10 mouse cellular contexts compared by ENCODE assay signal in genomic region chr1:25616954-25617353, GRCm38 (mm10).
DNase-seq lines count a peak whose midpoint lies in the region; ATAC-seq and TF ChIP-seq lines count a peak whose summit lies in the region.
"Had no signal": no experiment of that assay in that cellular context is flagged by ENCODE, and none has a peak within 500 bp of the region (broad histone marks: within the 10 kb centered on the region; RNA-seq: fewer than 3 reads in every experiment).

No protein-coding gene starts in this region.

- TF ChIP-seq POLR2A in MEL (IDR thresholded peaks at IDR 0.05; ENCODE audit: control insufficient read depth in 1 of 2, insufficient read depth in 1 of 2, low read depth in 1 of 2, low read length in 2 of 2, poor library complexity in 1 of 2) = no peak

- TF ChIP-seq RAD21 in MEL (IDR thresholded peaks at IDR 0.05; ENCODE audit: low read depth, low read length) = peak; percentile 52

- intact Hi-C loops in left cerebral cortex, postnatal 14 days (cut with DNase I) = loop anchor here (10.0 kb wide), 1 partner anchor 102 kb away; no protein-coding TSS in a partner anchor
- intact Hi-C loops in left cerebral cortex, postnatal 4 days (cut with DNase I) = loop anchor here (10.0 kb wide), 1 partner anchor 208 kb away; the partner anchor contains the start of gene Adgrb3

- H3K27ac ChIP-seq in forebrain, embryonic 14.5 days (ENCODE audit: low read depth, low read length) = no peak overlapping the region
- H3K27ac ChIP-seq in forebrain, embryonic 12.5 days = no peak overlapping the region
- no peak overlapping the region for H3K27ac ChIP-seq in MEL (ENCODE audit: control insufficient read depth, low read depth, low read length)
- H3K27ac ChIP-seq: liver, embryonic 14.5 days had no signal

- no peaks in the 10 kb centered on the region for H3K9me3 ChIP-seq in forebrain, embryonic 14.5 days (replicated peaks; ENCODE audit: control insufficient read depth, low read length)
- no peaks in the 10 kb centered on the region for H3K9me3 ChIP-seq in forebrain, embryonic 12.5 days
- H3K9me3 ChIP-seq in MEL (replicated peaks; ENCODE audit: insufficient read depth, low read length) = no peaks in the 10 kb centered on the region

- H3K4me3 ChIP-seq in forebrain, embryonic 14.5 days (ENCODE audit: low read depth, low read length) = no peak overlapping the region
- H3K4me3 ChIP-seq in forebrain, embryonic 12.5 days (replicated peaks) = no peak overlapping the region
- no peak overlapping the region for H3K4me3 ChIP-seq in MEL (ENCODE audit: control insufficient read depth in 1 of 2, insufficient read depth in 1 of 2, low read depth in 2 of 2, low read length in 2 of 2)

- TF ChIP-seq EP300 in MEL (IDR thresholded peaks at IDR 0.05; ENCODE audit: low read depth in 1 of 2, low read length in 2 of 2) = no peak

- ATAC-seq in forebrain, embryonic 14.5 days = no peak
- no peak for ATAC-seq in forebrain, embryonic 12.5 days (ENCODE audit: low FRiP score)

- H3K9ac ChIP-seq in forebrain, embryonic 14.5 days (ENCODE audit: low read length) = no peak overlapping the region
- H3K9ac ChIP-seq in forebrain, embryonic 12.5 days = no peak overlapping the region
- H3K9ac ChIP-seq in MEL (ENCODE audit: control insufficient read depth, low read depth, low read length, poor library complexity, severe bottlenecking) = no peak overlapping the region
- H3K9ac ChIP-seq: liver, embryonic 14.5 days had no signal

- H3K79me2 ChIP-seq in MEL (ENCODE audit: control insufficient read depth, insufficient read depth, low read length, poor library complexity) = no peaks in the 10 kb centered on the region

- H3K4me2 ChIP-seq in forebrain, embryonic 14.5 days (ENCODE audit: low read length) = no peak overlapping the region
- H3K4me2 ChIP-seq in forebrain, embryonic 12.5 days = no peak overlapping the region

- H3K4me1 ChIP-seq in forebrain, embryonic 14.5 days (ENCODE audit: control insufficient read depth, insufficient read depth, low read length) = no peaks in the 10 kb centered on the region
- no peaks in the 10 kb centered on the region for H3K4me1 ChIP-seq in forebrain, embryonic 12.5 days
- H3K4me1 ChIP-seq in MEL (ENCODE audit: control insufficient read depth in 1 of 2, insufficient read depth in 2 of 2, low read length in 2 of 2) = no peaks in the 10 kb centered on the region

- H3K27me3 ChIP-seq in forebrain, embryonic 14.5 days (replicated peaks; ENCODE audit: control insufficient read depth, insufficient read depth, low read length) = no peaks in the 10 kb centered on the region
- no peaks in the 10 kb centered on the region for H3K27me3 ChIP-seq in forebrain, embryonic 12.5 days
- H3K27me3 ChIP-seq in MEL (ENCODE audit: control insufficient read depth in 1 of 2, insufficient read depth in 2 of 2, low read length in 2 of 2) = no peaks in the 10 kb centered on the region

- DNase-seq in forebrain, embryonic 14.5 days (ENCODE audit: low spot score) = peak; percentile 64
- peak; percentile 23 to 27 for DNase-seq in left cerebral cortex, postnatal 14 days (ENCODE audit: low spot score in 2 of 2)
- DNase-seq in left cerebral cortex, postnatal 4 days = no peak
- peak; percentile 26 for DNase-seq in MEL (ENCODE audit: low read depth, low spot score)
- DNase-seq in induced T-regulatory cell, adult 2 months (ENCODE audit: low read depth) = peak; percentile 4
- no peak for DNase-seq in thymus, postnatal 10 days (ENCODE audit: low spot score in 2 of 2)
- DNase-seq in lung, postnatal 25 days (ENCODE audit: low spot score) = no peak
- DNase-seq: adrenal gland, adult 8-10 months had no signal

- TF ChIP-seq CTCF in MEL (IDR thresholded peaks at IDR 0.05 in 2 of 3, conservative IDR thresholded peaks at IDR 0.05 in 1 of 3; ENCODE audit: control insufficient read depth in 1 of 3, insufficient read depth in 1 of 3, low read depth in 2 of 3, low read length in 3 of 3, poor library complexity in 1 of 3, severe bottlenecking in 1 of 3) = peak in 1 of 3 experiments; percentile 36; a peak in 3 of 6 replicates

- H3K36me3 ChIP-seq in forebrain, embryonic 14.5 days (ENCODE audit: control insufficient read depth, insufficient read depth, low read length) = no peaks in the 10 kb centered on the region
- no peaks in the 10 kb centered on the region for H3K36me3 ChIP-seq in forebrain, embryonic 12.5 days (replicated peaks)
- no peaks in the 10 kb centered on the region for H3K36me3 ChIP-seq in MEL (ENCODE audit: control insufficient read depth in 1 of 2, insufficient read depth in 2 of 2, low read length in 2 of 2)

TF ChIP-seq in MEL, 35 proteins besides CTCF, POLR2A, EP300 and RAD21:
- TF ChIP-seq USF1 (IDR thresholded peaks at IDR 0.05; ENCODE audit: low read depth, low read length) (no peak), SMC3 (IDR thresholded peaks at IDR 0.05; ENCODE audit: low read depth, low read length) (peak; percentile 14; the same call in 1 of the 2 replicates)

Comparison
In these comparisons a context has a peak if more than half of its experiments do, and no peak if none do; other contexts are left out.
1. DNase-seq: peak in forebrain, embryonic 14.5 days (single experiment), left cerebral cortex, postnatal 14 days (2 of 2), MEL (single experiment) and induced T-regulatory cell, adult 2 months (single experiment); none in left cerebral cortex, postnatal 4 days (single experiment), thymus, postnatal 10 days (0 of 2) and lung, postnatal 25 days (single experiment).